Mouse (Mus musculus) ZHBTc4 (cell line): ENCODE data around the gene Lactbl1.

ENCODE experiments used
- DNase-seq: peaks from one replicate; pipeline ENCODE4 v3.0.0-alpha.2; 2011; ENCODE audit warnings: low read depth, low spot score

The Lactbl1 gene

DNA sequence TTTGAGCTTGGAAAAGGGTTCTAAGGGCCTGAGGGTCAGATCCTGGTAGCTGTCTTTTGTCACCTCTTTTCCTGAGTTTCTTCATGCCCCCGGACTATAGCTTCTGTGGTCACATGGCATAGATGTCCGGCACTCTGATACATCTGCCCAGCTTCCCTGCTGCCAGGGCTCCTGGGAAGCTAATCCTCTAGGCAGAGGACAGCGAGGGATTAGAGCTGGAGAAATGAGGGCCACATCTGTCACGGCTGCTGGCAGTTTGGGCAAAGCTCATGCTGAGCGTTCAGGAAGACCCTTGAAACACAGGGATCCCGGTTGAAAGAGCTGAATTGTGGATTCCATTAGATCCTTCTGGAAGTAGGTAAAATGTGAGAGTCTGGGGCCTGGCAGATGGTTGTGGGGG lies at the start of gene Lactbl1:
Gene Lactbl1, plus strand, starts transcription at position 234 of the 400 bp plus-strand sequence.
- no peak for DNase-seq

DNA sequence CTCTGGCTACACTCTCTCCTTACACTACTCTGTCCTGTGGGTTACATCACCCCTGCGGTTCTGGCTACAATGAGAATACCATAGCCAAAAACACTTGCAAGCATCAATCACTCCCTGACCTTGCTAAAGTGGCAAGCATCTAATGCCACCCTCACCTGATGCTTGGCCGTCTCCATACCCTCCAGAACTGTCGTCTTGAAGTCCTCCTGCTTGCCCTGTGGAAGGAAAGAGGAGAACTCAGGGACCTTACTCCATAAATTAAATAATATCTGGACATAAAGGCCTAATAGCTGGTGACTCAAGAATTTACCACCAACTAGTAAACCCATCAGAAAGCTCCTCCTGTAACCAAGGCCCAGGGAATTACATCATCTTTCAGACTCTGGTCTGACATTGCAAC lies 40.5 kb upstream of the Lactbl1 start:
- no peak for DNase-seq

DNA sequence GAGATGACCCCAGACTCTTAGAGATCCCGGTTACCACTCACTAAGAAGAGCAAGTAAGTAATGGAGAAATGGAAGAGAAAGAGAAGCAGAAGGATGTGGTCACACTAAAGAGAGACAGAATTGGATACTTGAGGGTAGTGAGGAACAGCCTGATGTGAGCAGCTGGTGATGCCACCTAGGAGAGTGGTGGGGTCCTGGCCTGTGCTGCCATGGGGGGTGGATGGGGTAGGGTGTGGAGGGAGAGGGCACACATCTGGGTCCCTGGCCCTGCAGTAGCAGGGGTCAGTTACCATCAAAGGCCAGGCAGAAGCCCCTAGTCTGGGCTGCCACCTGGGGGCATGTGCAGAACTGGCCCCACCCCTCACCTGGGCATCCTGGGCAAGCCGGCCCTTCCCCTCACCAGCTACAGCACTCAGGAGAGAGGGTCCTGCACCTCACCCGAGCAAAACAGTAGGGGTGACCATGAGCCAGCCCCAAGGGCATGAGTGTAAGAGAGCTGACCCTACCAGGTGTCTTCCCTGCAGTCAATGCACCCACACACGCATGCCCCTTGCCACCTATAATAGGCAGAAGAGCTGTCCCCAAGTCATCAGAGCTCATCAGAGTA lies 35.1 kb upstream of the Lactbl1 start:
- no peak for DNase-seq

DNA sequence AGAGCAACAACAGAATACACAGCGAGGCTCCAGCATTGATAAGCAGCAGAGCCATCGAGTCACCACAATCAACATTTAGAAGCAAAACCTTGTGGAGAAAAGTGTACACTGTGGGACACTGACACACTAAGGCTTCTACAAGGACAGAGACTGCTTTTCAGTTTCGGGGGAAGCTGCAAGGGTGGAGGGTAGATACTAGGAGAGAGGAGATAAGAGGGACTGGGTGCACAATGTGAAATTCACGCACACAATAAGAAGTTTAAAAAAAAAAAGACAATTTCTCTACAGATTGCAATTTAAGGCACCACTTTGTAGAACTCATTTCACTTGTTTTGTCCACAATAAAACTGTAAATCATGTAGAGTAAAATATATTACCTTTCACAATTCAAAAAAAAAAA lies 34.4 kb upstream of the Lactbl1 start:
- DNase-seq: no peak

GRCm38 (mm10) chr4:136592111-136592510 lies 30.3 kb upstream of the Lactbl1 start:
- DNase-seq: no peak

DNA sequence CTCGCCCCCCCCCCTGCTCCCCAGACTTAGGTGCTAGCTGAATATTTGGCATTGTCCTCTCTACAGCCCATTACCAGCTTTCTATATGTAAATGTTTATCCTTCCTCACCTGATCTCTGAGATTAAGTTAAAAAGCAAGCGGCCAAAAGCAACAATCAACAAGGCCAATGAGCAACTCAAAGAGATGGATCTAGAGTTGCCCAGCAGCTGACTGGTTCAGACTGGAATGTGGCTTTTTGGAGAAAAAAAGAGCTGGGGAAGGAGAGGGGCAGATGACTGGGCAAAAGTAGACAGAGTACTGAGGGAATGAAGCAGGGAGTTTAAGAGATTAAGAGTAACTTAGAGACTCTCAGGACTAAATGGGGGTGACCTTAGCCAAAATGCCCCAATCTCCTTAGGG lies 28.4 kb upstream of the Lactbl1 start:
- DNase-seq: peak; percentile 73

DNA sequence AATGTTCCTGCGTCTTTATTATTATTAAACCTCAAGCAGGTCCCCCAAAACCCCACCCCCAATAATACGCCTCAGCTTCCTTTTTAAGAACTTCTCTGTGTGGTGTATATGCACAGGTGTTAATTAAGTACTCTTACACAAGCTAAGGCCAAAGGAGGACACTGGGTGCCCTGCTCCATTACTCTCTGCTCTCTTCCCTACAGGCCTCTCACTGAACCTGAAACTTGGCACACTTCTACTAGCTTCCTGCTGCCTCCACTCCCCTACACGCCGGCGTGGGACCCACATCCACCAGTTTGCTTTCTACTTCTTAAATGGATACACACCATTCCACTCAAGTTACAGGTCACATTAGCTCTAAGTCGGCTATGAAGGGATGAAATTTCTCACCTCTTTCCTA lies 27.2 kb upstream of the Lactbl1 start:
- no peak for DNase-seq

GRCm38 (mm10) chr4:136598268-136598876 lies 24.0 kb upstream of the Lactbl1 start:
- DNase-seq: peak; percentile 41

DNA sequence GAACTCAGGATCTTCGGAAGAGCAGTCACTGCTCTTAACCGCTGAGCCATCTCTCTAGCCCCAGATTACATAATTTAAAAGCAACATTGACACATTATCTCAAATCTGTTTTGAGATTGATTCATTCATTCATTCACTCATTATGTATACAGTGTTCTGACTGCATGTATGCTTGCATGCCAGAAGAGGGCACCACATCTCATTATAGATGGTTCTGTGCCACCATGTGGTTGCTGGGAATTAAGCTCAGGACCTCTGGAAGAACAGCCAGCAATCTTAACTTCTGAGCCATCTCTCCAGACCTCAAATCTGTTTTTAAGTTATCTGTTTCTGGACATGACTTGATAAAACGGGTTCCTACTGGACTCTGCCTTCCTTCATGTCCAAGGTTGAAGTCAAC lies 22.6 kb upstream of the Lactbl1 start:
- peak; percentile 82 for DNase-seq

- no peak for DNase-seq
Measured at GRCm38 (mm10) chr4:136600536-136600935, 21.9 kb upstream of the Lactbl1 start.

- no peak for DNase-seq
Measured at GRCm38 (mm10) chr4:136601476-136601875, 20.9 kb upstream of the Lactbl1 start.

- peak; percentile 77 for DNase-seq
Measured at GRCm38 (mm10) chr4:136602018-136602554, 20.3 kb upstream of the Lactbl1 start.

GRCm38 (mm10) chr4:136602568-136602967 lies 19.9 kb upstream of the Lactbl1 start, which contains the start of gene Kdm1a:
Gene Kdm1a (minus strand): TSS chr4:136602723.
- peak; percentile 98 for DNase-seq

- peak; percentile 76 for DNase-seq
Measured at GRCm38 (mm10) chr4:136605756-136606485, 16.5 kb upstream of the Lactbl1 start.

GRCm38 (mm10) chr4:136610387-136610856 lies 12.0 kb upstream of the Lactbl1 start, which contains the start of gene Tex46:
Gene Tex46 (plus strand): TSS chr4:136610437.
- DNase-seq: no peak

DNA sequence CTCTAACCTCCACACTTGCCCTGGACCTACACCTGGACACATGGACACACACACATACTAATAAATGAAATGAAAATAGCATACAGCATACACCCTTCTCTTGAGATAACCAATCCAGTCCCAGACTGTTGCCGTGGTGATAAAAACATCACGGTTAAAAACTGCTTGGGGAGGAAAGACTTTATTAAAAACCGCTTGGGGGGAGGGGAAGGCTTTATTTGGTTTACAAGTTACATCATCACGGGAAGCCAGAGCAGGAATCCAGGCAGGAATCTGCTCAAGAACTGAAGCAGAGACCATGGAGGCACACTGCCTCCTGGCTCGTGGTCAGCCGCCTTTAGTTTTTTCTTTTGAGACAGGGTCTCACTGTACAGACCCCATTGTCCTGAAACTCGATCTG lies 8.8 kb upstream of the Lactbl1 start:
- DNase-seq: no peak

GRCm38 (mm10) chr4:136621336-136621735 lies 1.1 kb upstream of the Lactbl1 start:
- peak; percentile 74 for DNase-seq

GRCm38 (mm10) chr4:136621956-136622355 lies 465 bp upstream of the Lactbl1 start:
- no peak for DNase-seq

DNA sequence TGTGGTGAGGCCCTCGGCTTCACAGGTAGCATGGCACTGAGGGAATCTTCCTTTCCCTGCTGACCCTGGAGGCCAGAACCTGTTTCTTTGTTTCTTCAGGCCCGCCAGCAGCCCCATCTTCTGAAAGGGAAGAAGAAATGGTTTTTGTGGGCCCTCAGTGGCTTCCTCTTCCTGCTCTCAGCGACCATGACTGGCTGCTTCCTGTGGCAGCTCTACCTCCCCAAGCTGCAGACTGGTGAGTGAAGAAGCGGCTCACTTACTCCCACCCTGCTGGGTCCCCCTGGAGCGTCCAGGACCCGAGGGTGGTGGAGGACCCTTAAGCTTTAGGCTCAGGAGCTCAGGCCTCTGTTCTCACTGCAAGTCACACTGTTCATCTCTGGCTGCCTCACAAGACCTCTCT lies 4.2 kb downstream of the Lactbl1 start:
- DNase-seq: no peak

DNA sequence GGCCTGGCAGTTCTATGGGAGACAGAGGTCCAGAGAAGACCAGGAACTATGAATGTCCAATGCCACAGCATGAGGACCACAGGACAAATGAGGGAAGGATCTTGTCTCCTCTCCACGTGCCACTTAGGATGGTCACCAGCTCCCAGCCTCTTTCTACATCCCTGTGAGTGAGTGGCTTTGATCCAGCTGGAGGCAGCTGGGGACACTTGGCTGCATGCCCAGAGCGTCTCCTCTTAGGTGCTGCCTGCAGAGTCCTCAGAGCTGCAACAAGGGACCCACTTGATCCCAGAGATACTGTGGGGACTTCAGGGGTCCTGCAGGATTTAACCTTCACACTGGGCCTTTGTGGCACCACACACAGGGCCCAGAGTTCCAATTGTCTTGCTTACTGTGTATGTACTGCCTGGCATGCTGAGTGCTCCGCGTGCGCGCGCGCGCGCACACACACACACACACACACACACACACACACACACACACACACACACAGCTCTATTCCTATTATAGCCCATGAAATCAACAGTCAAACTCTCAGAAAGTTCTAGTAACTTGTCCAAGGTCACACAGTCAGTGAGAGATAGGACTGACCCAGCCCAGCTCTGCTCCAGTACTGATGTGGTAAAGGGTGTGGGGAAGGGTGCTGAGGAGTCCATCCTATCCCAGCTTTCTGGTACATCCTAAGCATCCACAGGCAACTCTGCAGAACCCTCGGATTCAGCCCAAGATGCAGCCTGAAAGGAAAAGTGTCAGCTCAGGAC lies 9.0 kb downstream of the Lactbl1 start:
- no peak for DNase-seq

DNA sequence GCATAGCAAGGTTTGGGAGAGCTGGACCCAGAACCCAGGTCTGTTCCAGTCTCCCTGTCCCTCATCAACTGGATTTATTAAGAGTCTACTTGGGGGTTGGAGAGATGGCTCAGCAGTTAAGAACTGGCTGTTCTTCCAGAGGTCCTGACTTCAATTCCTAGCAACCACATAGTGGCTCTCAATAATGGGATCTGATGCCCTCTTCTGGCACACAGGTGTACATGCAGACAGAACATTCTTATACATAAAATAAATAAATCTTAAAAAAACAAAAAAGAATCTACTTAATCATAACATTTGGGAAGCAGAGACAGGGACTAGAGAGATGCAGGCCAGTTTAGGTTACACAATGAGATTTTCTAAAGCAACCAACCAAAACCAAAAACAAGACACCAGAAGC lies 13.6 kb downstream of the Lactbl1 start:
- DNase-seq: peak; percentile 53

DNA sequence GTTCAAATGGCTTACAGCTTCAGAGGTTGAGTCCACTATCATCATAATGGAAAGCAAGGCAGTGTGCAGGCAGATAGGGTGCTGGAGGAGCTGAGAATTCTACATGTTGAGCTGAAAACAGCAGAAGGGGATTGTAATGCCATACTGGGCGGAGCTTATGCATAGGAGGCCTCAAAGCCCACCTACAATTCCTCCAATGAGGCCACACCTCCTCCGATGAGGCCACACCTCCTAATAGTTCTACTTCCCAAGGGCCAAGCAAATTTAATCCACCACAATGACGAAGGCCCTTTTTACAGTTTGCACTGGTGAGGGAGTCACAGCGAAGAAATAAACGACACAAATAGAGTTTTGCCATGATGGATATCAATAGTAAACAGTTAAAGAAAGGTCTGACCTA lies 14.1 kb downstream of the Lactbl1 start:
- DNase-seq: peak; percentile 81
